Mouse (Mus musculus) small intestine, adult 2 months (tissue): Measurements from ENCODE around the gene Cachd1. TPM values are rescaled to one million over a fixed set of nuclear protein-coding genes. Genes with fewer than 3 reads are reported as not detected.

Source experiments
- H3K27ac ChIP-seq: fragments of 200-500 bp; 2 replicates; pipeline ENCODE4 v1.5.1; 2012; ENCODE audit warnings: low read depth, low read length, control low read depth, inconsistent platforms; ENCODE audit not compliant: insufficient read depth
- H3K27me3 ChIP-seq: fragments of 200-500 bp; 2 replicates; pipeline ENCODE4 v1.6.1; 2012; ENCODE audit warnings: mild to moderate bottlenecking, moderate library complexity, low read length, inconsistent platforms; ENCODE audit not compliant: control insufficient read depth, insufficient read depth
- H3K36me3 ChIP-seq: fragments of 200-500 bp; 2 replicates; pipeline ENCODE4 v1.6.1; 2012; ENCODE audit warnings: mild to moderate bottlenecking, low read length, control low read depth, inconsistent platforms; ENCODE audit not compliant: control insufficient read depth, insufficient read depth
- H3K4me1 ChIP-seq: fragments of 200-500 bp; 2 replicates; pipeline ENCODE4 v1.6.1; 2012; ENCODE audit warnings: low read length, inconsistent platforms, mixed read lengths; ENCODE audit not compliant: control insufficient read depth, insufficient read depth, insufficient read length
- H3K4me3 ChIP-seq: fragments of 200-500 bp; 2 replicates; pipeline ENCODE4 v1.5.1; 2012; ENCODE audit warnings: low read depth, mild to moderate bottlenecking, control low read depth, inconsistent platforms, low read length, moderate library complexity
- CTCF ChIP-seq: fragments of 200-500 bp; IDR thresholded peaks from 2 replicates; pipeline ENCODE4 v1.5.1; 2012; ENCODE audit warnings: low read depth, mild to moderate bottlenecking, control low read depth, inconsistent platforms, low read length, moderate library complexity, mixed read lengths; ENCODE audit not compliant: insufficient replicate concordance, insufficient read length; ENCODE audit errors: extremely low read depth
- POLR2A ChIP-seq: fragments of 200-500 bp; IDR thresholded peaks from 2 replicates; pipeline ENCODE4 v1.6.1; 2012; ENCODE audit warnings: low read depth, mild to moderate bottlenecking, control low read depth, inconsistent platforms, low read length, moderate library complexity
- WGBS: fragments of 180-500 bp; shearing (Covaris S2); methylation state at CpG from one replicate; pipeline ENCODE4 v1.1.7; 2018; 5-methylcytosine and 5-hydroxymethylcytosine counted together
- polyA plus RNA-seq: library from polyadenylated mRNA; depleted of rRNA; stranded (reverse); fragments of >200 nt; gene quantifications from 2 replicates; pipeline ENCODE4 v1.2.3, GENCODE M21; 2012

Cachd1 gene
- polyA plus RNA-seq, 1 experiment = 51.7 TPM

DNA sequence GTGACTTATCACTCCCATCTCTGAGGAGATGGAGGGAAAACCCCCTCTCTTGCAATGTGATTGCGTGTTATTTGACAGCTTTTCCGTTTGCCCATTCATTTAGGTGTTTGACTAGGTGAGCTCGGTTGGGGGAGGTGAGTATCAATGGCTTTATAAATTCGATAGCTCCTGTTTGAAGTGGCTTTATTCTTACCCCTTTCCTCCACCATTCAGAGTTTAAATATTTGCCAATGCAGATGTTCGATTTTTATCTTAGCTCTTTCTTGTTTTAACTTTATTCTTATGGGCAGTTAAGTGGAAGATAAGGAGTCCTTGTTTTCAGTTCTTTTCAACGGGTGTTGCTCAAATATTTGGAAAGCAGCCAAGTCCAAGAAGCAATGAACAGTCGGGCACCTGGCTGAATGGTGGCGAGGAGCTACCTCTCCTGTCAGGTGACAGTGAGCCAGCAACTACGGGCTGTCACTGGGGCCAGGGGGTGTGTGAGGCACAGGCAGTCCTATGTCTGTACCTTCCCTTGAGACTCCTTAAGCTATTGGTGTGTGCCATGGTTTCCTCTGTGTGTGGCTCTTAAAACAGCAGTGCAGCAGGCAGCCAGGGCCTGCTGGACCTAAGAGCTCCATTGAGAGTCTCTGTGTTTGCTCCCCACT, 133.3 kb downstream of the Cachd1 start:
- Histone ChIP-seq H3K27me3 (no peaks in the 10 kb centered on the region), H3K36me3 (no peaks in the 10 kb centered on the region), H3K4me3 (no peak overlapping the region), H3K4me1 (peaks cover 5% of the 10 kb centered on the region; the same call in 1 of the 2 replicates), H3K27ac (no peak overlapping the region)
- WGBS = 20% methylated on average over 9 of the region's 9 CpGs
- TF ChIP-seq POLR2A = no peak
- TF ChIP-seq CTCF = no peak

DNA sequence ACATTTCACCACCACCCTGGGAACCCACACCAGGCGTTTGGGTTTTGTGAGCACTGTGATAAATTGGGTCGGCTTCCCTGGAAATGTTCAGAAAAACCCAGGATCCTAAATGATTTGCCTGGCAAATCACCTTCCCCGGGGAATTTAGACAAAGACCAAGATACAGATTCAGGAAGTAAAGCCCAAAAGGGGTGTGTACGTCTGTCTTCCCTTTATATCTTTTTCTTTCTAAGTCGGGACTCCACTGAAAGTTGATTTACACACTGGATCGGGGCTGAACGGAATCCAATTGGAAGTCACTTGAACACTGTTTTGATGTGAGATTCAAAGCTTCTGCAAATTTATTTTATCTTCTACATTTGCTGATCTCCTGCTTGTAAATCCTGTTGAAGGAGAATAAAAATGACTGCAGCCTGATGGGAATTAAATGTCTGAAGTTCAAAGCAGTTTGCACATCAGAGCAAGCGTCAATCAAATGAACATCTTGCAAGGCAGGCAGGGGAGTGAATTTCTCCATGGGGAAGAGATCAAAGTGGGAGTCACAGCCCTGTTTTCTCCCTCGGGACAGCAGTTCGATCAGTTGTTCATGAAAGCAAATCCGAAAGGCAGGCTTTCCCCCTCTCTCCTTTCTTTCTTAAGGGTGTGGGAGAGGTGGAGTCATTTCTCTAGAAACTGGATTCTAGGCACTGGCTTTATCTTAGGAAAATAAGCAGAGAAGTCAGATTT, 134.3 kb downstream of the Cachd1 start:
- Histone ChIP-seq H3K4me1 (peaks cover 3% of the 10 kb centered on the region; the same call in 1 of the 2 replicates), H3K4me3 (no peak overlapping the region), H3K27me3 (no peaks in the 10 kb centered on the region), H3K27ac (no peak overlapping the region), H3K36me3 (no peaks in the 10 kb centered on the region)
- TF ChIP-seq CTCF (no peak), POLR2A (no peak)
- 64% methylated on average over 11 of the region's 11 CpGs for WGBS

DNA sequence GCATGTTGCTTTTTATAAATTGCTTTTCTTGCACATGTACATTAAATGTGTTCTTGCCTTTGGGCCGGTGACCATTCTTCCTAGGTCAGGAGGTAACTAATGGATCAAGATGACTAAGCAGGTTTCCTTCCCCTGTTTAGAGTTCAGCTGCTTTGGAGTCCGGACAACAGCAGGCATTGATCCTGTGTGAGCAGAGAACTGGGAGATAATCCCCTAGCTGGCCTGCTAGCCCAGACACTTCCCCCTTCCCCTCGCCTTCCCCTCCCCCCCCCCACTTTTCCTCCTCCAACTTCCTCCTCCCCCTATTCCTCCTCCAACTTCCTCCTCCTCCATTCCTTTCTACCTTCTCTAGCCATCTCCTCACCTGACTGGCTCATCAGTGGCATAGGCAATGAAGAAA, 135.2 kb downstream of the Cachd1 start:
- Histone ChIP-seq H3K36me3 (no peaks in the 10 kb centered on the region), H3K4me3 (no peak overlapping the region), H3K4me1 (peaks cover 3% of the 10 kb centered on the region; the same call in 1 of the 2 replicates), H3K27me3 (no peaks in the 10 kb centered on the region), H3K27ac (no peak overlapping the region)
- 61% methylated on average over 3 of the region's 3 CpGs for WGBS
- TF ChIP-seq CTCF (no peak), POLR2A (no peak)

DNA sequence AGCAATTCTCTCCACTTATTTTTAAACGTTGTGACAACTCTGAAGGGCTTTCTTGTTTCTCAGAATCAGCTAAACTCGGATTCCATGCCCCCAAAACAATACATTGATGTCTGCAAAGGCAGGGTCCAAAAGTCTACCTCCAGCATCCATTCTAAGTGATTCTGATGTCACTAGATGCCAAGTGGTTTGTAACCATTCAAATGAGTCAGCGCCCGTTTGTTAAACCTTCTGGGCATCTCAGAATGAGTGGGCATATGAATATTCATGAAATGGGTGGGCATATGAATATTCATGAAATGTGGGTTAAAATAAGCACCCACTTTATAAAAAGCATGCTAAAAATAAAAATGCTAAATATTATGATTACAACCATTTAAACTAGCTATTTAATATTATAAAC, 137.2 kb downstream of the Cachd1 start:
- 84% methylated on average over 4 of the region's 4 CpGs for WGBS
- H3K4me1 ChIP-seq = peaks cover 3% of the 10 kb centered on the region; the same call in 1 of the 2 replicates

DNA sequence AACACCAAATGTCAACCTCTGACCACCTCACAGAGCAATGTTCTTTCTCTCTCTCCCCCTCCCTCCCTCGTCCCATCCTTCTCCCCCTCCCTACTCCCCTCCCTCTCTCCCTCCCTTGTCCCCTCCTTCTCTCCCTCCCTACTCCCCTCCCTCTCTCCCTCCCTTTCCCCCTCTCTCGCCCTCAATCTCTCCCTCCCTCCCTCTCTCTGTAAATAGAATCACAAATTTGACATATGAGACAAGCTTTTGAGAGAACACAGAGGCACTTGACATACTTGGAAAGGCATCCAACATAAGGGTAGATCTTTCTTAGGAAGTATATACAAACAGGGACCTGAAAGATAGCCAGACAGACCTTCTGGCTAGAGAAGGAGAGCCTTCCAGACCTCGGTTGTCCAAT, 138.1 kb downstream of the Cachd1 start:
- H3K4me3 ChIP-seq = no peak overlapping the region
- peaks cover 3% of the 10 kb centered on the region; the same call in 1 of the 2 replicates for H3K4me1 ChIP-seq
- no peak overlapping the region for H3K27ac ChIP-seq
- no peaks in the 10 kb centered on the region for H3K27me3 ChIP-seq
- WGBS = 63% methylated on average over 3 of the region's 3 CpGs
- TF ChIP-seq CTCF (no peak), POLR2A (no peak)
- H3K36me3 ChIP-seq = 0 out of 2 replicates have a peak, but pooled peaks cover 3% of the 10 kb centered on the region

More for the DNA sequence above, 137.2 kb downstream of the Cachd1 start:
- TF ChIP-seq CTCF (no peak), POLR2A (no peak)
- Histone ChIP-seq H3K27ac (no peak overlapping the region), H3K27me3 (no peaks in the 10 kb centered on the region), H3K36me3 (0 out of 2 replicates have a peak, but pooled peaks cover 2% of the 10 kb centered on the region), H3K4me3 (no peak overlapping the region)

DNA sequence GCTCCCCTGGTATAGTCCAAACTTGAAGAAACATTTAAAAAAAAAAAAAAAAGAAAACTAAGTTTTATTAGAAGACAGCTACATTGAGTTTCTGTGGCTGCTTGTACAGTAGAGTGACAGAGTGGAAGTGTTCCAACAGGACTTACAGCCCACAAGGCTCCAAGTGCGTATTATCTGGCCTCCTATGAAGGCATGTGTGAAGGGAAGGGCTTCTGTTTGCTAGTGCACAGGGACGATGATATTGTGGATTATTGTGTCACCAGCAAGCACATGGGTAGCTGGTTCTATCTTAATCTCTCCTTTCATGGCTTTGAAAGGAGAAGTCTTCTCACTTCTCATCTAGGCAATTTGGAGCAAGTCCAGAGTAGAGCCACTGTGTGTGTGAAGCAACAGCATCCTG, 138.6 kb downstream of the Cachd1 start:
- Histone ChIP-seq H3K36me3 (0 out of 2 replicates have a peak, but pooled peaks cover 3% of the 10 kb centered on the region), H3K4me3 (no peak overlapping the region), H3K4me1 (peaks cover under 1% of the 10 kb centered on the region; the same call in 1 of the 2 replicates), H3K27ac (no peak overlapping the region), H3K27me3 (no peaks in the 10 kb centered on the region)
- WGBS = 69% methylated on average over 2 of the region's 2 CpGs
- TF ChIP-seq POLR2A (no peak), CTCF (no peak)

DNA sequence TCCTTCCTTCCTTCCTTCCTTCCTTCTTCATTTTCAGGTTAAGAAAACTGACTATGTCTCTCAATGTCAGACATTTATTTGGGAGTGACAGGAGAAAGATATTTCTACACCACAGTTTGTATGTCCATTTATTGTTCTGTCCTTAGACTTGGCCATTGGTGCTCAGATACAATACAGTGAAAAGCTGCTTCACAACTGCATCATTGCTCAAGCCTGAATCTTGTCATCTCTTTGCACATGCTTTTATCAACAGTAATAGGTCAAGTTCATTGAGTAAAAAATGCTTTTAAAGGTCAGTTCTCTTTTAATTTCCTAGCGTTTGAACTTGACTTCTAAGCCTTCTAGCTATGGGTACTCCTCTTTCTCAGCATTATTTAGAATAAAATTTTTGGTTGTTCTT, 141.0 kb downstream of the Cachd1 start:
- WGBS = 82% methylated on average over 1 of the region's 1 CpGs
- TF ChIP-seq CTCF = no peak
- no peak for TF ChIP-seq POLR2A
- 0 out of 2 replicates have a peak, but pooled peaks cover 3% of the 10 kb centered on the region for H3K36me3 ChIP-seq
- H3K27ac ChIP-seq = no peak overlapping the region
- H3K4me3 ChIP-seq = no peak overlapping the region
- H3K4me1 ChIP-seq = peaks cover 2% of the 10 kb centered on the region; the same call in 1 of the 2 replicates
- no peaks in the 10 kb centered on the region for H3K27me3 ChIP-seq
